Mouse (Mus musculus) induced T-regulatory cell, adult 2 months (primary cell): ENCODE measurements around the gene Prdm12.
"Not testable (repeated sequence)": the region's sequence is repeated elsewhere in the genome, so short reads cannot be mapped to it uniquely, and the experiment has no call there.

Source experiments
- DNase-seq: peaks from one replicate; pipeline ENCODE4 v3.0.0-alpha.2; 2012; ENCODE audit warnings: low read depth

Gene Prdm12

DNA sequence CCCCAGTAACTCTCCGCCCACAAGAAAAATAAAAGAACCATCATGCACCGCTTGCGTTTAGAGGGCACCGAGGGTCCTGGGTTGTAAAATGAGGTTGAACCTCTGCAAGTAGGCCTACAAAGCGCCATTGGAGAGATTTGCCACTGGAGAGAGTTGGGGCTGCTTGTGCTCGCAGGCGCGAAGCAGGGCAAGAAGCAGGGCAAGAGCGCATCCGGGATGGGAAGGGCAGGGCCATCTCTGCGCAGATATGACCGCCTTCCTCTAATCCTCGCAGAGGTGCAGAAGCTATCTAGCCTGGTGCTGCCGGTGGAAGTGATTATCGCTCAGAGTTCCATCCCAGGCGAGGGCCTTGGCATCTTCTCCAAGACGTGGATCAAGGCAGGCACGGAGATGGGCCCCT lies 2.1 kb downstream of the Prdm12 start:
- no peak for DNase-seq

DNA sequence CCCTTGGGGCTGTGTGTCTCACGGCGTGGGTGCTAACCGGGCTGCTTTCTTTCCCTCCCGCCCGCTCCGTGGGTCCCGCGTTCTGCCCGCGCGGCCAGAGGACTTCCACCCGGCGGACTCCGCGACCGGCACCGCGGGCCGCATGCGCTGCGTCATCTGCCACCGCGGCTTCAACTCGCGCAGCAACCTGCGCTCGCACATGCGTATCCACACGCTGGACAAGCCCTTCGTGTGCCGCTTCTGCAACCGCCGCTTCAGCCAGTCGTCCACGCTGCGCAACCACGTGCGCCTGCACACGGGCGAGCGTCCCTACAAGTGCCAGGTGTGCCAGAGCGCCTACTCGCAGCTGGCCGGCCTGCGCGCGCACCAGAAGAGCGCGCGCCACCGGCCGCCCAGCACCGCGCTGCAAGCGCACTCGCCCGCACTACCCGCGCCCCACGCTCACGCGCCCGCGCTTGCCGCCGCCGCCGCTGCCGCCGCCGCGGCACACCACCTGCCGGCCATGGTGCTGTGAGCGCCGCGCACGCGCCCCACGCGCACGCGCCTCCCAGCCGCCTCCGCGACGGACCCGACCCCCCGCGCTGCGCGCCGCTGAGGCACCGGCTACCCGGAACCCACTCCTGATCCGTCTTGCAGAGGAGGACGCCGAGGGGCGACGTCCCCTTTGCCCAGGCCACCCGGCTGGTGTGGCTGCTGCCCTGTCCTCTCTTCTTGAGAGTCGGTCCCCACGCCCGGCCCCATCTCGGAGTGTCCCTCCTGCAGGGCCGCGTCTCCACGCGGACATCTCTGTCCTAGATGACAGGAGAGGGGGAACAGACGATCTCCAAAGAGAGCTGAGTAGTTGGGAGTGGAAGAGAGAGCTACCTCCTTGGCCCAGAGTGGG lies 14.4 kb downstream of the Prdm12 start:
- DNase-seq = no peak

DNA sequence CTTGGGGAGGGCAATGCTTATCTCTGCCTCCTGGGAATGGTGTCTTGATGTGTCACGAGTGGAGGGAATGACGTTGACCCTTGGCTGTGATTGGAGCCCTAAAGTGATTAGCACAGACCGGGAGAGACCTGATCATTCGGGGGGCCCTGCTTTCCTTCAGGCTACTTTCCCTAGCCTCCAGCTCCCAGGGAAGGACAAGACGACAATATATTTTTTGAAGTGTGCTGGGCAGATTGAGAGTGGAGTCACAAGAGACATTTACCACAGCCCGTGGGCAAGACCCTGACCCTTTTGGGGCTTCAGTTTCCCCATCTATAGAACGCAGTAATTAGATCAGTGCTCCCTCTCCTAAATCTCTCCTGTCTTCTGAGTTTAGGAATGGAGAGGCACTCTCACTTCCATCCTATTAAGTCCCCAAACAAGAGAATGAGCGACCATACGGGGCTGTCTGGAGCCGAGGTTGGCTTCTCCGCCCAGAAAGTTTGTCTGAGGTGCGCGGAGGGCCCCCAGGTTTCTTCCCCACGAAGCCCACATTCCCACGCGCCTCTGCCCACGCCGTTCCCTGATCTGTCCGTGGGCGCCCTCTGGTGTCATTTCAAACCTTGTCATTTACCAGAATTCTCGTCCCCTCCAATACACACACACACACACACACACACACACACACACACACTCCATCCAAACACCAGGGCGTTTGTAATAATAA lies 15.2 kb downstream of the Prdm12 start:
- DNase-seq = peak; percentile 59

DNA sequence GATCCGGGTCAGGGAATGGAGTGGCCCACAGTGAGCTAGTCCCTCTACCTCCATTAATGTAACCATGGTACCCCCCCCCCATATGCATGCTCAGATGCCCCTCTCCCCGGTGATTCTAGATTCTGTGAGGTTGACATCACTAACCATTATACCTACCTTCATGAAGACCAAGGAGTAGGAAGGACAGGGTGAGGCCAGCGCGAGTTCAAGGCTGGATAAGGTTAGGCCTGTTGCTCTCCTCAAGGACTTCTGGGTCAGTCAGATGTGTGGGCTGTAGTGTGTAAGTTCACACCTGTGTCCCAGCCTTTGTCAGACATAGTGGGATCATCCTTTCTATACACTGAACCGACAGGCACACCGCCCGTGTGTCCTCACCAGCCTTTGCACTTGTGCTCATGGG lies 16.5 kb downstream of the Prdm12 start:
- DNase-seq = no peak

DNA sequence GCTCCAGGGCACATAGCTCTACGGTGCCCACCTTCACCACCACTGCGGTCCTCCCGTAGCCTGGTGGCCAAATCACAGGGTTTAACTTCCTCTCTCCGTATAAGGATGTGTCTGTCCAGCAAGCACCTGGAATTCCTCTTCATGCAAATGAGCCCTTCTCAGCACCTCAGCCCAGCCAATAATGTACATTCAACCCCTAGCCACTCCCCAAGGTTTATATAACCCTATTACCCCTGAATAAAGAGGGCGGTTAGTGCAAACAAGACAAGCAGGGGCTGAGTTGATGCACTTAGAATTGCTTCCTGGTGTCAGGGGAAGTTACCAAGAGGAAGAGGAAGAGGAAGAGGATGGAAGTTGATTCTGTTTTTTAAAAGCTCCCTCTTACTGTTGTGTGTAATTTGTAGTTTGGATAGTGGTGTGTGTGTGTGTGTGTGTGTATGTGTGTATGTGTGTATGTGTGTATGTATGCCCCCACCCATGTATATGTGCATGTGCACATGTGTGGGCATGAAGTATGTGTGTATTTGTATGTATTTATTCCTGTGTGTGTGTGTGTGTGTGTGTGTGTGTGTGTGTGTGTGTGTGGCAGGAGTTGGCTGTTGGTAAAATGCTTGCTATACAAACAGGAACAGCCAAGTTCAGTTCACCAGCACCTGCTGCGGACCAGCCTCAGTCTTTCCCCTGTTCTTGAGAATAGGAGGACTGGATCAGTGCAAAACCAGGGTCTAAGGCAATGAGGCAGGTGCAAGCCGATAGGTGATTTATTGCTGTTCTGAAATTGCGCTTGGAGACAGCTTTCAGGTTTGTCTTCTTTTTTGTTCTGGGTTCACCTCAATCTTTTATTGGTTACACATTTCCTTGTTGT lies 23.3 kb downstream of the Prdm12 start:
- DNase-seq = no peak

DNA sequence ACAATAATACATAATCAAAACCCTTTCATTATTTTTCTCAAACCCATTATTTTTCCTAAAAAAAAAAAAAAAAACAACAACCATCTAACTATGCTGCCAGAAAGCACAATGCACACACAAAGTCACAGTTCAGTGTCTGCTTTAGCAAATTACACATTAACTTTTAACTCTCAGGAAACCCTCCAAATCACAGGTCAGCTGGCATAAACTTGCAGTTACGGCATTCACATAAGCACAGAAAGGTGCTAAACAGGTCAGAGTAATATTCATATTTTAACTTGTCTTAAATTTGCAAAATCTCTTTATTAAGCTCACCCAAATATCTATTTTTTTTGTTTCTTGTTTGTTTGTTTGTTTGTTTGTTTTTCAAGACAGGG lies 24.0 kb downstream of the Prdm12 start:
- no peak for DNase-seq

DNA sequence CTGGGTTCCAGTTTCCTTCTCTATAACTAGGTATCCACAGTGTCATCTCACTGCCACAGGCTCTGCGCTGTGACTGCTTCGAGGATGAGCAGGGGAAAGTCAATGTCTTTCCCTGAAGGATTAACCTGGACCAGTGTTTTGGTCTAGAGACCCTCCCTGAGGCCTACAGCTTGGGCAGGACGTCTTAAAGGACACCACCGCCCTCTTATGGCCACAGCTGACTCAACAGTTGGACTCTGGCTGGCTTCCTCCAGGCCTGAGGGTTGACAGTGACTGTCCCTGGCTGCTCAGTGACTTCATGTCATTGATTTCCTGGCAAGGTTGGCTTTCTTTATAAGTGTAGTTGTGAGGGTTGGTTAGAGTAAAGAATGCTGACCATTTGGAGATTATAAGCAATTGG lies 27.5 kb downstream of the Prdm12 start:
- DNase-seq = peak; percentile 31

DNA sequence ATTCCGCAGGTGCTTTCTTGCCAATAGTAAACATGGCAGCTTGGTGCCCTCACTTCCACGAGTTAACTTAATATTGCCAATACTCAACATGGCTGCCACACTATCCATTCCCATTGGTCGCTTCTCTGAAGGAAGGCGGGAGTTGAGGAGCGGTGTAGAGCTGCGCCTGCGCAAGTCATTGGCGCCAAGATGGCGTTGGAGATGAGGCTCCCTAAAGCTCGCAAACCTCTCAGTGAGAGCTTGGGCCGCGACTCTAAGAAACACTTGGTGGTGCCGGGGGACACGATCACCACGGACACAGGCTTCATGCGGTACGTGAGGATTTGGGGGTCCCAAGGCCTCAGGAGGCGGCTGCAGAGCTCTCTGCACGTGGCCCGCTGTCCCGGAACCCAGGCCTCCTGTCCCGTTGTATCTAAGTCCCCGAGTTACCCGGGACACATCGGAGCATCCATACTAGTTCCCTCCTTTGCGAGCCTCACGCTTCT lies 30.8 kb downstream of the Prdm12 start, which contains the start of gene Exosc2:
TSS of gene Exosc2 (plus strand) at position 165 of the 485 bp plus-strand sequence.
- peak; percentile 99 for DNase-seq

DNA sequence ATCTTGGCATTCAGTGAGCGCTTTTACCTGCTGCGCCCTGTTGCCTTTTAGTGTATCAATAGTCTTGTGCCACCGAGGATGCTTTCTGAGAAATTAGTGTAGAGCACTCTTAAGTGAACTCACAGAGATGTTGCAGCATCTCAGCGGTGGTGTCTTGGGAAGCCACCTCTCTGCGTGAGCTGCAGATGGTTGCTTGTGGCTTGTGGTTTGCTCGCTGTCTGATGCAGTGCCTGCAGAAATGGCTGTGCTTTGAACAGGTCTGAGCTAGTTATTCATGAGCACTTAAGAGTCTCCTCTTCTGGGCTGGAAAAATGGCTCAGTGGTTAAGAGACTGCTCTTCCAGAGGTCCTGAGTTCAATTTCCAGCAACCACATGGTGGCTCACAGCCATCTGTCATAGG lies 38.8 kb downstream of the Prdm12 start:
- no peak for DNase-seq

DNA sequence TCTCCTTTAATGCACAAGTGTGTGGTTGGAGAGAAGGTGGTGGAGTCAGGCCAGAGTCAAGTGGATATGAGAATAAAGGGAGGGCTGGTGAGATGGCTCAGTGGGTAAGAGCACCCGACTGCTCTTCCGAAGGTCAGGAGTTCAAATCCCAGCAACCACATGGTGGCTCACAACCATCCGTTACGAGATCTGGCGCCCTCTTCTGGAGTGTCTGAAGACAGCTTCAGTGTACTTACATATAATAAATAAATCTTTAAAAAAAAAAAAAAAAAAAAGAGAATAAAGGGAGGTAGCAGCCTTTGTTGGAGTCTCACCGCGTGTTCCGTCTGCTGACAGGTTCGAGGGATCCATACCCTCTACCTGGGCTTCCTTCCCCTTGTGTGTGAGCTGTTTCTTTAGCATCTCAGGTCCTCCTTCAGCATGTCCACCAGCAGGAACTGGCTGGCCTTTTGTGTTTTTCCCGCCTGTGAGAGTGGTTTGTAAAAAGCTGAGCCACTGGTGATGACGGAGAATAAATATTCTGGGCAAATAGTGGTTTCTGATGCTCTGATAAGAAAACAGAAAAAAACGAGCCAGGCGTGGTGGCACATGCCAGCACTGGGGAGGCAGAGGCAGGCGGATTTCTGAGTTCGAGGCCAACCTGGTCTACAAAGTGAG lies 41.3 kb downstream of the Prdm12 start:
- DNase-seq = not testable (repeated sequence)

DNA sequence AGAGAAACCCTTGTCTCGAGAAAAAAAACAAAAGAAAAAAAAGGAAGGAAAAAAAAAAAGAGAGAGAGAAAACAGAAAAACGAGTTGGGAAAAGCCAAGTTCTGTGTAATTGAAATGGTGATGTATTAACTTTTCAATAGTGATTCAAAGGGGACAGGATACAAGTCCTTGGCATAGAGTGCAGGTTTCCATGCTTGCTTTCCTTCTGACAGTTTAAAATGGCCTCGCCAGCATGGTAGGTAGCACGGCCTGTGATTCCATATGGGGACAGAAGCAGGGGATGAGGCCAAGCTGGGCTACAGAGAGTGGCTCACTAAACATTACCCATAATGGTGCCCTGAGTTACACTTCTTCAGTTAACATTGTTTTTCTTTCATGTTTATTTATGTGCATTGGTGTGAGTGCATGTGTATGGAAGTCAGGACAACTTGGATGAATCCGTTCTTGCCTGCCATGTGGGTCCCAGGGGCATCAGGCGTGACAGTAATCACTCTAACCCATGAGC lies 41.9 kb downstream of the Prdm12 start:
- DNase-seq = no peak

DNA sequence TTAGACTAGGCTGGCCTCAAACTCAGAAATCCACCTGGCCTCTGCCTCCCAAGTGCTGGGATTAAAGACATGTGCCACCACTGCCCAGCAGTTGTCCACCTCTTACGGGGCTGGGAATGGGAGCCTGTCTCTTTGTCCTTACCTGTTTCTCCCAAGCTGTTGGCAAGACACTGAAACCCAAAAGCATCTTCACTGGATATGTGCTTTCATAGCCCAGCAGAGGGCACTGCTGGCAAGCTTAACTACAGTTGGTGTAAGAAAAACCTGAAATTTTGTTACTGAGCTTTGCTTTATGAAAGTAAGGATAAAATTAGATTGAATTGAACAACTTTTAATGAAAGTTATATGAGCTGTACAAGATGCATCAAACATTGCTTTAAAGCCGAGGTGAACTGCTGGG lies 43.8 kb downstream of the Prdm12 start:
- peak; percentile 83 for DNase-seq

DNA sequence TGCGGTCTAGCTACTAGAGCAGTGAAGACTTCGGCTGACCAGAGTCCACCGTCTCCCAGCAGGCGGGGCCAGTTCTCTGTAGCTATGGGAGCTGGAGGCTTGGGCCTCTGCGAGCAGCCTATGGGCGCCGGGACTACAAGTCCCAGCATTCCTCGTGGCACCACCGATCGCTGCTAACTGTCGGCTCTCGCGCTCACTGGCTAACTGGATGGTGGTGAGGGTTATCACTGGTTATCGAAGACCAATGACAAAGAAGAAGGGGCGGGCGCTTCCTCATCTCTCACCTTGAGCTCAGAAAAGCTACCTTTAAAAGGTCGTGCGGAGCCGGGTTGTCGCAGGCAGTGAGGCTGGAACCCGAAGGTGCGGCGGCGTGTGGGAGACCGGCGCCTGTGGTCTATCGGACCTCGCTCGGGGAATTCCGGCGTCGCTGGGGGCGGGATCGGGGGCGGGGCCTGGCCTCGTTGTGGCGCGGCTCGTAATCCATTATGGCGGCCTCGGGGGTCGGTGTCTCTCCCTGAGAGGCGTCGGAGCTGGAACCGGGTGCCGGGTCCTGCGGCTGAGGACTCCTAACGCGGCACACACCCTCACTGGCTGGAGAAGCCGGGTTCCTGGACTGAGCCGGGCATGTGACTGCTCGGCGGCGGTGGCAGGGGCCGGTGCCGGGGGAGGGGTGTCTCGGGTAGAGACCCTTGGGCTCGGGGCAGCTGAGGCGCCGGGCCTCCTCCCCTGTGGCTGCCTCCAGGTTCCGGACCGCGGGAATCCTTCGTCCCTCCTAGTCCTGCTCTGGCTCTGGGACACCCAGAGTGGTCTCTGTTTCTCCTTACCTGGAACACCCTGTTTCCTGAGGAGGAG lies 48.5 kb downstream of the Prdm12 start, which contains the start of gene Abl1:
TSS of gene Abl1 (plus strand) at position 303 of the 852 bp plus-strand sequence.
- DNase-seq = peak; percentile 97

DNA sequence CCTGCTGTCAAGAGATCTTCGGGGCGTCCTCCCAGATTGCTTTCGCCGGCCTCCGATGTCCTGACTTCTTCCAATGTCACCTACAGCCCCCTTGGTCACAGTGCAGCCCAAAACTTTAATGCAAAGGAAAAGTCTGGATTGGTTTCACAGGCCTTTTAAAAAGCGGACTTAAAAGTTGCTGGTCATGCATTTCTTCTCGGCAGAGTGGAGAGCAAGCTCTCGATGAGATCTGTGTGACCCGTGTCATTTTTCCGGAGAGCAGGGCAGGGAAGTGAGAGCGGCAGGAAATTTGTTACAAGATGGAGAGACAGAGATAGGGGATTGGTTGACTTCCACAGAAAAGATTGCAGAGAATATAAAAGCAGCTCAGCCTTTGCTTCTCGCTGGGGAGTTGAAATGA lies 49.2 kb downstream of the Prdm12 start:
- peak; percentile 61 for DNase-seq

DNA sequence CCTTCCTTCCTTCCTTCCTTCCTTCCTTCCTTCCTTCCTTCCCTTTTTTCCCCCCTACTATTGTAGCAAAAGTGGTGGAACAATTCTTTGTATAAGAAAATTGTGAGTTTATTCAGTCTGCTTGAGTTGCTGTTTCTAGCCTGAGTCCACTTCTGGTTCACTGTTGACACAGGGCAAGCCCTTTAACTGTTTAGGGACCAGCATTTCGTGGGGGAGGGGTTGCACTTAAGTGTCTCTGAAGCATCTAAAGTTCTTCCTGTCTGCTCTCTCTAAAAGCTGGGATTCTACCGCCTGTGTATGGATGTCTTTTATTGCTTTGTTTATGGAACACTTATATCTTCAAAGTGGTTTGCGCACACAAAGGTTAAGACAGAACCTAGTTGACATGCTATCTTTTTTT lies 50.2 kb downstream of the Prdm12 start:
- DNase-seq = peak; percentile 25

DNA sequence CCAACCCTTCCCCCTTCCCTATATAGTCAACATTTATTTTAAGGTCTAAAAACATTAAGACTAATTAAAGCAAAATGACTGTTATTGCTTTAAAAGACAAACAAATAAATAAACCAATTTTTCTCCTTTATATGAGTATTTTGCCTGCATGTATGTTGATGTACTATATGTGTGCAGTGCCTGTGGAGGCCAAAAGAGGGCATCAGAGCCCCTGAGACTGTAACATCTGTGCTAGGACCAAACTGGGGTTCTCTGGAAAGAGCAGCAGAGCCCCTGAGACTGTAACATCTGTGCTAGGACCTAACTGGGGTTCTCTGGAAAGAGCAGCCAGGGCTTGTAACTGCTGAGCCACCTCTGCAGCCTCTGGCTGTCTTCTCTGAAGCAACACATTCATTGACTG lies 58.4 kb downstream of the Prdm12 start:
- DNase-seq = no peak

DNA sequence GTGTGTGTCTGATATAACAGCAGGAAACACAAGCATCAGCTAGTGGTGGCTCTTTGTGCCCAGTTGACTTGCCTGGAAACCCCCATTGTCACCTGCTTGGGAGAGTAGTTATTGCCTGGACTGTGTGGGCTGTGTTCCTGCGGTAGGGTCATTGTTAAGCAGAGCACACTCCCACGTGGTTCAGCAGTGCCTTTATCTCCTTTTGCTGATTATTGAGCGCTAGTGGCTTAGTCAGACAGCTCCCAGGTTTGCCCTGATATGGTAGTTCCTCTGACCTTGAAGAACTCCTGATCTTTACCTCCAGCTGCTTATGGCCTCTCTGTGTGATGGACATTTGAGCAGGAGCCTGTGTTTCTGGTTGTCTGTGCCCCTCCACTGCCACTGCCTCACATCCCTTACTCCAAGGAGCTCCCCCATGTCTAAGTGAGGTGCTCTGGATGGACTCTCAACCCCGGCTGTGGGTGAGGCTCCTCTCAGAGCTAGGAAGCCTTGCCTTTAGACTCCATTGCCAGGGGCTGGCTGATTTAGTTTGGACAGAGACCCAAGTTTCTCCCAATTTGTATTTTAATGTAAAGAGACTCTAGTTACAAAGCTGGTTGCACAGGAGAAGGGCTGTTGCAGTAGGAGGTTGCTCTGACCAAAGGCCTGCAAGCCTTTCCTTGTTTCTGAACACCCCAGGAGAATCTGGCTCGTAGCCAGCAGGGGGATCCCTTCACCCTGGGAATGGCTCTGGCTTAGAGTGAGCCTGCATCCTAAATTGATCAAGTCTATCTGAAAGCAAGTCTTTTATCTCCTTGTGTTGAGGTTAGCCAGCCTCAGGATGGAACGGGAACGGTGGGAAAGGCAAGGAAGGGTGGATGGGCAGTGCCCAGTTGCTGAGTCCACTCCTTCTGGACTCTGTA lies 61.0 kb downstream of the Prdm12 start:
- no peak for DNase-seq

DNA sequence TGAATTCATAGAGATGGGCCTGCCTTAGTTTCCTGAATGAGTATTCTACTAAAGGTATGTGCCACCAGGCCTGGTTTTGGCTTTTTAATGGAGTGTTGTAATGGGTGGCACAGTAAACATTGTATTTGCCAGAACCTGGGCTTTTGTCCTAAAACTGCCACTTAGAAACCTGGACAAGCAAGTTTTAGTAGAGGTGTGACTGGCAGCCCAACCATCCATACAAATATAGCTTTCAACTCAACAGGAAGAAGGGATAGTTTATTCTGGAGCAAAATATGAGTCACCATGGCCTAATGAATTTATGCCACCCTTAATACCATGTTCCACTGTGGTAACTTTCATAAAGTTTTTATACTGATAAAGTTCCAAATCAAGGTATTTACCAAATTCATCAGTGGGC lies 63.4 kb downstream of the Prdm12 start:
- no peak for DNase-seq
